Mouse (Mus musculus) heart, embryonic 13.5 days (tissue): ENCODE data around the gene Spcs2. TPM values are rescaled to one million over a fixed set of nuclear protein-coding genes. Genes with fewer than 3 reads are reported as not detected.
"Not testable (repeated sequence)": the region's sequence is repeated elsewhere in the genome, so short reads cannot be mapped to it uniquely, and the experiment has no call there.

Experiments
- ATAC-seq: fragments of 200-750 bp; cut with Nextera tagmentation; 2 replicates; pipeline ENCODE4 v1.8.0; 2017; ENCODE audit warnings: moderate TSS enrichment; ENCODE audit not compliant: insufficient number of reproducible peaks, low FRiP score, low TSS enrichment; ENCODE audit errors: extremely low read depth
- H3K27ac ChIP-seq: fragments of 300-500 bp; sonication (generic); replicated peaks from 2 replicates; pipeline ENCODE4 v1.5.1; 2015; ENCODE audit warnings: moderate library complexity, mild to moderate bottlenecking, inconsistent platforms
- H3K27me3 ChIP-seq: fragments of 300-500 bp; sonication (generic); replicated peaks from 2 replicates; pipeline ENCODE4 v1.6.1; 2015; ENCODE audit warnings: mild to moderate bottlenecking, inconsistent platforms
- H3K36me3 ChIP-seq: fragments of 300-500 bp; sonication (generic); 2 replicates; pipeline ENCODE4 v1.6.1; 2015; ENCODE audit warnings: mild to moderate bottlenecking, inconsistent platforms
- H3K4me1 ChIP-seq: fragments of 300-500 bp; sonication (generic); 2 replicates; pipeline ENCODE4 v1.6.1; 2015; ENCODE audit warnings: inconsistent platforms
- H3K4me2 ChIP-seq: fragments of 300-500 bp; sonication (generic); 2 replicates; pipeline ENCODE4 v1.6.1; 2015; ENCODE audit warnings: inconsistent platforms, mild to moderate bottlenecking, moderate library complexity
- H3K4me3 ChIP-seq: fragments of 300-500 bp; sonication (generic); 2 replicates; pipeline ENCODE4 v1.5.1; 2015; ENCODE audit warnings: moderate library complexity, mild to moderate bottlenecking, inconsistent platforms
- H3K9ac ChIP-seq: fragments of 300-500 bp; sonication (generic); 2 replicates; pipeline ENCODE4 v1.6.1; 2015; ENCODE audit warnings: inconsistent platforms, mild to moderate bottlenecking, moderate library complexity
- H3K9me3 ChIP-seq: fragments of 300-500 bp; sonication (generic); 2 replicates; pipeline ENCODE4 v1.6.1; 2016; ENCODE audit warnings: inconsistent platforms
- WGBS: fragments of 180-500 bp; shearing (Covaris S2); methylation state at CpG from one replicate; pipeline ENCODE4 v1.1.7; 2015; ENCODE audit warnings: mixed read lengths; 5-methylcytosine and 5-hydroxymethylcytosine counted together
- polyA plus RNA-seq: library from polyadenylated mRNA; unstranded; fragments of >200 nt; fragmentation: Nextera tagmentation; extraction: Ambion mirVana; gene quantifications from 2 replicates; pipeline ENCODE4 v1.2.1, GENCODE M21; 2015

Spcs2 gene
- polyA plus RNA-seq, 1 experiment from 2014 or later, result 187 TPM

DNA sequence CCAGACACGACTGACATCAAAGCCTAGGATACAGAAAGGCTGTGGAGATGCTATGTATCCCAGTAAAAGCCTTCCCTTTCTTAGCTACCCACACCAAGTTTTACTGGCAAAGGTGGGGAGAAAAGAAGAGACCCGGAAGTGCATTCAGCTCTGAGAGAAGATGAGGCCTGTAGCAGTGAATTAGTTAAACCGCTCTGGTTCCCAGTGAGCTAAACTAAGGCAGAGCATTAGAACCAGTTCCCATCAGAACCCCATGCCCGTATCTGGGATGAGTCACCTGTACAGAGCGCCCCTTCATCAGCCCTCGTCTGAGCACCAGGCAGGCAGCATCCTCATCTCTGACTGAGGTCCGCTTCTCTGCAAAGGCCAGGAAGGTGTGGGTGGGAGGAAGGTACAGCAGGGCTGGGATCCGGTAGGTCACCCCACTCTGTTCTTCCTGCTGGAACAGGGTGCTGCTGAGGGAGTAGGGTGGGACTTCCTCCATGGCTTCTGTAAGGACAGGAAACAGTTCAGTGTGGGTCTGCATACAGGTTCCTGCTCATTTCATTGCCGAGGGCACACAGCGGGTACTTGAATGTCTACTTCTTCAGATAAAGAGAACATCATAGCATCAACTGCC, 40.1 kb downstream of the Spcs2 start:
- H3K4me3 ChIP-seq, result no peak overlapping the region
- H3K27me3 ChIP-seq, result no peaks in the 10 kb centered on the region
- H3K9ac ChIP-seq, result no peak overlapping the region
- ATAC-seq, result no peak
- peaks cover 60% of the 10 kb centered on the region for H3K4me1 ChIP-seq
- 85% methylated on average over 10 of the region's 10 CpGs for WGBS
- H3K4me2 ChIP-seq, result no peak overlapping the region
- H3K36me3 ChIP-seq, result 0 out of 2 replicates have a peak, but pooled peaks cover 9% of the 10 kb centered on the region
- no peaks in the 10 kb centered on the region for H3K9me3 ChIP-seq
- no peak overlapping the region for H3K27ac ChIP-seq

DNA sequence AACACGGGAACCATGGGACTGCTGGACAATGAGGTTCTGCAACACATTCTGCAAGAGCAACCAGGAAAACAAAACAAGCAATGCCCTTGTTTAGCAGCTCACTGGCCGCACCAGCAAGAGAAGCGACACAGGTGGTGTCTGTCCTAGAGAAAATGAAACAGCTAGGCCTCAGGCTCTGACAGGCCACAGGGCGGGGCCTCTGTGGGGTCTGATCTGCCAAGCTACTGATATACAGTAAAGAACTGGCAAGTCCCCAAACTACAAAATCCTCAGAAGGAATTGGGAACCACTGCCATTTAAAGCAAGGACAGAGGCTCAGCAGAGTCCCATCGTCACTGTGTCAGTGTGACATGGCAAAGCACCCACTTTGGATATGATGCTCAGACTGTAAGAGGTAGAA, 40.8 kb downstream of the Spcs2 start:
- H3K4me2 ChIP-seq, result no peak overlapping the region
- WGBS, result 64% methylated on average over 5 of the region's 5 CpGs
- H3K9me3 ChIP-seq, result no peaks in the 10 kb centered on the region
- no peak overlapping the region for H3K4me3 ChIP-seq
- 0 out of 2 replicates have a peak overlapping the region, but pooled peaks have one; percentile 8 for H3K27ac ChIP-seq
- peaks cover 59% of the 10 kb centered on the region for H3K4me1 ChIP-seq
- ATAC-seq, result no peak
- no peaks in the 10 kb centered on the region for H3K27me3 ChIP-seq
- no peak overlapping the region for H3K9ac ChIP-seq
- 0 out of 2 replicates have a peak, but pooled peaks cover 9% of the 10 kb centered on the region for H3K36me3 ChIP-seq

DNA sequence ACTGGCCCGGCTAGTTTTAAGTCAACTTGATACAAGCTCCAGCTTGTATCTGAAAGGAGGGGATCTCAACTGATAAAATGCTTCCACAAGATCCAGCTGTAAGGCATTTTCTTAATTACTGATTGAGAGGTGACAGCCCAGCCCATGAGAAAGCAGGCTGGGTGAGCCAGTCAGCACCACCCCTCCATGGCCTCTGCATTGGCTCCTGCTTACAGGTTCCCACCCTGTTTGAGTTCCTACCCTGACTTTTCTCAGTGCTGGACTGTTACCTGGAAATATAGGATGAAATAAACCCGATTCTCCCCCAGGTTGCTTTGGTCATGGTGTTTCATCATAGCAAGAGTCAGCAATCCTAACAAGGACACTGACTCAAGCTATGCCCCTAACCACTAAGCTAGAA, 41.3 kb downstream of the Spcs2 start:
- H3K4me2 ChIP-seq, result no peak overlapping the region
- H3K9me3 ChIP-seq, result no peaks in the 10 kb centered on the region
- H3K4me1 ChIP-seq, result peaks cover 60% of the 10 kb centered on the region
- 0 out of 2 replicates have a peak, but pooled peaks cover 9% of the 10 kb centered on the region for H3K36me3 ChIP-seq
- no peaks in the 10 kb centered on the region for H3K27me3 ChIP-seq
- no peak overlapping the region for H3K4me3 ChIP-seq
- WGBS, result 46% methylated on average over 2 of the region's 2 CpGs
- ATAC-seq, result no peak
- no peak overlapping the region for H3K9ac ChIP-seq
- 0 out of 2 replicates have a peak overlapping the region, but pooled peaks have one; percentile 8 for H3K27ac ChIP-seq

DNA sequence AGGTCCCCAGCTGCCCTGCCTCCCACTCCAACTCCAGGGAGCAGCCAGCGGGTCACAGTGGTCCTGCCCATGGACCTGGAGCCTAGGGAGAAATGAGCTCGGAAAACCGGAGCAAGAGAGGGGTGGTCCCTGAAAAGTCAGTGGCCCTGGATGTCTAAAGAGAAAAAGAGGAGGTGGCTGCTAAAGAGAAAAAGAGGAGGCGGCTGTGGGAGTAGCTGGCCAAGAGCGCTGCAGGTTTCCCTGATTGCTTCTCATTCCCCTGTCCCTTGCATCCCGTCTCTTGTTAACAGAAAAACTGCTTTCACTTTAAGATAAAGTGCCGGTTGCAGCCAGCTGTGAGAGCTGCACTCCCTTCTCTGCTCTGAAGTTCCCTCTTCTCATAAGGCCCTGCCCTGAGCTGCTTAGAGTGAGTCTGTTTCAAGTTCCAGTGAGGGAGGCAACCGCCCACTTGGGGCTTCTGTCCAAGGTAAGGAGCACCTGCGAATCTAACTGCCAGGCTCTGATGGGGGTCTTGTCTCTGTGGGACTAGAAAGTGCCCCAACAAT, 45.0 kb downstream of the Spcs2 start:
- Histone ChIP-seq H3K27ac (0 out of 2 replicates have a peak overlapping the region, but pooled peaks have one; percentile 32), H3K9ac (peak overlapping the region; percentile 37; the same call in 1 of the 2 replicates)

DNA sequence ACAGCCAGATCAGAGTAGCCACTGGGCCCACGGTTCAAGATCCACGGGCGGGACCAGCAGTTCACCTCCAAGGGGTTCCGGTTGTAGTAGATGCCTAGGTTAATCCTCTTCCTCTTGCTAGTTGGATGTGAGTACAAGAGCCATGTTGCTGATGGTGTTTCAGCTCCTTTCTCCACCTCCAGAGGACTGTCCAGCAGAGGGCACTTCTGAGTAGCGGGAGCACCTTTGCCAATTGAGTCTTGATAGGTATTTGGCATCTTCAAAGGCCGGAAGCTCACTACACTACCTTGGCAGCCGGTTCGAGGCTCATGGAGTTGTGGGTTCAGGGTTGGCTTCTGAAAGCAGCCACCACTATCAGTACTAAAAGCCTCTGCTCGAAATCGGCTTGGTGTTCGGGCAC, 49.9 kb downstream of the Spcs2 start:
- ATAC-seq, result no peak
- H3K4me3 ChIP-seq, result no peak overlapping the region
- H3K27ac ChIP-seq, result no peak overlapping the region
- no peak overlapping the region for H3K4me2 ChIP-seq
- no peak overlapping the region for H3K9ac ChIP-seq
- H3K36me3 ChIP-seq, result peaks cover 21% of the 10 kb centered on the region
- peaks cover 9% of the 10 kb centered on the region for H3K4me1 ChIP-seq
- H3K27me3 ChIP-seq, result no peaks in the 10 kb centered on the region
- WGBS, result 79% methylated on average over 11 of the region's 11 CpGs
- H3K9me3 ChIP-seq, result no peaks in the 10 kb centered on the region

More for the DNA sequence above, 45.0 kb downstream of the Spcs2 start:
- Histone ChIP-seq H3K36me3 (peaks cover 17% of the 10 kb centered on the region), H3K4me1 (peaks cover 27% of the 10 kb centered on the region), H3K4me3 (0 out of 2 replicates have a peak overlapping the region, but pooled peaks have one; percentile 14), H3K4me2 (peak overlapping the region; percentile 46)
- 20% methylated on average over 9 of the region's 9 CpGs for WGBS
- H3K9me3 ChIP-seq, ATAC-seq, H3K27me3 ChIP-seq: not testable (repeated sequence)

DNA sequence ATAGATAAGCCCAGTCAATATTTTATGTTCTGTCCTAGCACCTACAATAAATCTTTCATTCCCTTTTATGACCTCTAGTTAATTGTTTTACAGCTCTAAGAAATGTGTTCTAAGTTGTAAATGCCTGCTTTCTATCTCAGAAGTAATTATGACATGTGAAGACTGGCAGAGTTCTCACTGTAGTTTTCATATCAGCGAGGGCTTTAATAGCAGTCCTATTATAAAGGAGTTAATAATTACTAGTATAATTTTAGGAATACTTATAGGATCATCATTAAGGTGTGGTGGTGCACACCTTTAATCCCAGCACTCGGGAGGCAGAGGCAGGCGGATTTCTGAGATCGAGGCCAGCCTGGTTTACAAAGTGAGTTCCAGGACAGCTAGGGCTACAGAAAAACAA, 51.6 kb downstream of the Spcs2 start:
- no peak for ATAC-seq
- H3K4me2 ChIP-seq, result no peak overlapping the region
- H3K36me3 ChIP-seq, result peaks cover 21% of the 10 kb centered on the region
- 0 out of 2 replicates have a peak, but pooled peaks cover 3% of the 10 kb centered on the region for H3K4me1 ChIP-seq
- H3K27me3 ChIP-seq, result no peaks in the 10 kb centered on the region
- no peak overlapping the region for H3K4me3 ChIP-seq
- whole genome bisulfite sequencing, result 88% methylated on average over 4 of the region's 4 CpGs
- H3K9me3 ChIP-seq, result no peaks in the 10 kb centered on the region
- H3K27ac ChIP-seq, result no peak overlapping the region
- H3K9ac ChIP-seq, result no peak overlapping the region

DNA sequence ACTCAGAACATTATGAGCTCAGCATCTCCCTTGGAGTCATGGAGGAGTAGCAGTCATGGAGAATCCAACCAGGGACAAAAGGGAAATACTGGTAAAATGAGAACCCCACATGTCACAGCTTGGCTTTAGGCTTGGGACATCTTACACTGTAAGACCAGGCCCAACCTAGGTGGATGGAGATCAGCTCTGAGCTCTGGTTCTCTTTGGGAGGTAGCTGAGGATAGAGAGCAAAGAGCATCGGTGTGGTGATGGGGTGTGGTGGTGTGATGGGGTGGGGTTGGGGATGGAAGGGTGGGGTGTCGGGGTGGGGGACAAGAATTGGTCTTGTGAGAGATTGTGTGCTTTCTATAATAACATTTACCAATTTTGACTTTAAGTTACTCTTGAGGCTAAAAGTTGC, 52.4 kb downstream of the Spcs2 start:
- no peaks in the 10 kb centered on the region for H3K27me3 ChIP-seq
- 0 out of 2 replicates have a peak, but pooled peaks cover 3% of the 10 kb centered on the region for H3K4me1 ChIP-seq
- H3K9ac ChIP-seq, result no peak overlapping the region
- peaks cover 21% of the 10 kb centered on the region for H3K36me3 ChIP-seq
- H3K4me2 ChIP-seq, result no peak overlapping the region
- H3K4me3 ChIP-seq, result no peak overlapping the region
- WGBS, result 76% methylated on average over 2 of the region's 2 CpGs
- H3K27ac ChIP-seq, result no peak overlapping the region
- ATAC-seq, result no peak
- no peaks in the 10 kb centered on the region for H3K9me3 ChIP-seq

DNA sequence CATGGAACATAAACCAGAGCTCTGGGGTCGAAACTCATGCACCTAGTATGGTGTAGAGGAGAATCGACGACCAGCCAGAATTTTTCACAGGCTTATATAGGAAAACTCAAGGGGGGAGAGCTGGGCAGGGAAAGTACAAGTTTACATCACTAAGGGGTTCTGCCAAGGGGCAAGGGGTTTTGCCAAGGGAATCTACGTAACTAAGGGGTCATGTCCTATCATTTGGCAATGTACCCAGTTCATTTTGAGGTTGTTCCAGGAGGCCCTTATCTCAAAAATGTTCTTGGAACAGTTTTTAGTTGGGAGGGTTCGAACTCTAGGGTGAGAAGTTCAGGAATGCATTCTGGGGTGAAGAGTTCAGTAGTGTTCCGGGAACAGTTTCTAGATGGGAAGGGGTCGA, 56.2 kb downstream of the Spcs2 start:
- H3K9ac ChIP-seq, H3K27me3 ChIP-seq, H3K4me3 ChIP-seq, ATAC-seq, H3K36me3 ChIP-seq, H3K4me2 ChIP-seq, H3K9me3 ChIP-seq, H3K27ac ChIP-seq, H3K4me1 ChIP-seq: not testable (repeated sequence)
- 39% methylated on average over 7 of the region's 7 CpGs for WGBS

DNA sequence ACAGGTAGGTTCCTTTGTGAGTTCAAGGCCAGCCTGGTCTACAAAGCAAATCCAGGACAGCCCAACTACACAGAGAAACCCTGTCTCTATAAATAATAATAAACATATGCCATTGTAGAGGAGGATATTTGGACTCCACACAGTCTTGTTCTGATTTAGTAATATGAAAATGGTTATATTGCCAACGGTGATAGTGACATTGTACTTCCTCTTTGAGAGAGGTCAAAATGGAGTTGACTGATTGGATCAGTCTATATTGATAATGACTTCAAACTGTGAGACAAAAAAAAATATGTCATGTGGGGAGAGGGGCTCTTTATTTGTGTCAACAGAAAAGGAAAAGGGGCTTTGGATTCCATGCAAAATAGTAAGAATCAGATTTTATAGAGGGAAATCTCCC, 57.9 kb downstream of the Spcs2 start:
- Histone ChIP-seq H3K36me3 (no peaks in the 10 kb centered on the region; the same call in 1 of the 2 replicates), H3K9ac (no peak overlapping the region), H3K9me3 (no peaks in the 10 kb centered on the region), H3K27me3 (no peaks in the 10 kb centered on the region), H3K4me3 (no peak overlapping the region), H3K27ac (no peak overlapping the region), H3K4me2 (no peak overlapping the region), H3K4me1 (0 out of 2 replicates have a peak, but pooled peaks cover 3% of the 10 kb centered on the region)
- WGBS, result 93% methylated on average over 1 of the region's 1 CpGs
- no peak for ATAC-seq

DNA sequence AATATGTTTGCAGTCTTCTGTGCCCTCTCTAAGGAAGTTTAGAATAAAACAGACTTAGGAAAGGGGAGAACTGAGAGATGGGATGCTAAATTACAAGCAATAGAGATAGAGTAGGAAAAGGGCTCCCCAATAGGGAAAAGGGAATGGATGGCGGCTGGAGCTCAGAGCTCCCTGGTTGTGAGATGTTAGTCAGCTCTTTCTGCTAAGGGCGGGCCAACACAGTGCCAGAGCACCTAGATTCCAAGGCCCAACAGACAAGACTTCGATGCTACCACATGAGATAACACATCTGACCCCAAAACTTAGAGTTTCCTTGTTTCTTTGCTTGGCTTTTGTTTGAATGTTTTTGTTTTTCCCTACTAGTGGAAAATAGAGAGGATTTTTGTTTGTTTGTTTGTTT, 59.2 kb downstream of the Spcs2 start:
- not testable (repeated sequence) for H3K4me1 ChIP-seq, H3K36me3 ChIP-seq, H3K9me3 ChIP-seq, H3K4me2 ChIP-seq, H3K9ac ChIP-seq, H3K27me3 ChIP-seq, H3K27ac ChIP-seq, H3K4me3 ChIP-seq, ATAC-seq
- 68% methylated on average over 3 of the region's 3 CpGs for WGBS

DNA sequence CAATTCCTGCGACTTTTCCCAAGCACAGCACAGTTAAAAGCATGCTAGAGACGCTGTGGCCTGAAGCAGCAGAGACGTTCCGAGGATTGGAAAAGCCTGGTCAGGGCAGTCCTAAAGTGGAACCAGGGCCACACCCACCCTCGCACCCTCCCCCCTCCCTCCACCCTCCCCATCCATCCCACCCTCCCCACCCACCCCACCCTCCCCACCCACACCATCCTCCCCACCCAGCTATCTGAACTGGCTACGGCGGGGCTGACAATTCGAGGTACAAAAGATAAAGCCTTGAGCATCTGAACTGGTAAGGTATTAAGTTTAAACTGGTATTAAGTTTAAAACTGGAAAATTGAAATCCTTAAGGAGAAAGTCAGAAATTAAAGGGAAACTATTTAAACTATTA, 59.7 kb downstream of the Spcs2 start:
- WGBS, result 44% methylated on average over 7 of the region's 8 CpGs
- H3K27ac ChIP-seq, result no peak overlapping the region
- peaks cover 12% of the 10 kb centered on the region; the same call in 1 of the 2 replicates for H3K27me3 ChIP-seq
- no peak overlapping the region for H3K9ac ChIP-seq
- H3K4me2 ChIP-seq, result no peak overlapping the region
- H3K9me3 ChIP-seq, result no peaks in the 10 kb centered on the region
- no peak for ATAC-seq
- no peak overlapping the region for H3K4me3 ChIP-seq
- H3K36me3 ChIP-seq, result no peaks in the 10 kb centered on the region
- 0 out of 2 replicates have a peak, but pooled peaks cover 3% of the 10 kb centered on the region for H3K4me1 ChIP-seq

DNA sequence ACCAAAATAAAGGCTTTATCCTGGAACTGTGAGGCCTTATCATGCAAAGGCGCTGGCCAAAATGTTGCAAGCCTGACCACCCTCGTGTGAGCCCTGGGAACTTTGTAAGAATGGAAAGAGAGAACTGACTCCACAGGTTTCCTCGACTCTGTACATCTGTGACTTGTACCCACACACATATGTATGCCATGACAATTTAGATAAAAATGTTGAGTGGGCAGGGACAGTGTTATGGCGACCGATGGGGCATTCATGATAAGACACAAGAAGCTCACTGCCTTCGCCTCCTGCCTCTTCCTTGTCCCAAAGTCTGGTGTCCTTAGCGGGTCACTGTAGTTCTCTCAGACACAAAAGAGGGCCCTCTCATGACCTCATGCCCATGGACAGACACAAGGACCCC, 64.1 kb downstream of the Spcs2 start:
- 61% methylated on average over 7 of the region's 7 CpGs for WGBS
- Histone ChIP-seq H3K36me3 (no peaks in the 10 kb centered on the region), H3K4me1 (peaks cover 14% of the 10 kb centered on the region), H3K27me3 (peaks cover 46% of the 10 kb centered on the region), H3K4me3 (no peak overlapping the region), H3K9ac (no peak overlapping the region), H3K27ac (no peak overlapping the region), H3K9me3 (no peaks in the 10 kb centered on the region), H3K4me2 (no peak overlapping the region)
- ATAC-seq, result no peak
